Mouse (Mus musculus) stomach, postnatal 0 days (tissue): Measurements from ENCODE around the gene Olfr559. TPM values are rescaled to one million over a fixed set of nuclear protein-coding genes. Genes with fewer than 3 reads are reported as not detected.

Experiments
- ATAC-seq: fragments of 200-750 bp; cut with Nextera tagmentation; 2 replicates; pipeline ENCODE4 v1.8.0; 2017; ENCODE audit not compliant: low FRiP score, low TSS enrichment
- DNase-seq: peaks from one replicate; pipeline ENCODE4 v3.0.0-alpha.2; 2016; ENCODE audit warnings: low spot score
- H3K27ac ChIP-seq: fragments of 300-500 bp; sonication (generic); replicated peaks from 2 replicates; pipeline ENCODE4 v1.5.1; 2014; ENCODE audit warnings: mild to moderate bottlenecking, control low read depth
- H3K27me3 ChIP-seq: fragments of 300-500 bp; sonication (generic); 2 replicates; pipeline ENCODE4 v1.6.1; 2014; ENCODE audit warnings: low read length; ENCODE audit not compliant: control insufficient read depth, insufficient read depth
- H3K36me3 ChIP-seq: fragments of 300-500 bp; sonication (generic); 2 replicates; pipeline ENCODE4 v1.6.1; 2014; ENCODE audit warnings: low read length, mixed read lengths; ENCODE audit not compliant: control insufficient read depth, insufficient read depth
- H3K4me1 ChIP-seq: fragments of 300-500 bp; sonication (generic); replicated peaks from 2 replicates; pipeline ENCODE4 v1.6.1; 2014; ENCODE audit warnings: antibody characterized with exemption; ENCODE audit not compliant: control insufficient read depth, insufficient read depth
- H3K4me2 ChIP-seq: fragments of 300-500 bp; sonication (generic); replicated peaks from 2 replicates; pipeline ENCODE4 v1.6.1; 2014; ENCODE audit warnings: low read depth, mild to moderate bottlenecking, control low read depth, moderate library complexity
- H3K4me3 ChIP-seq: fragments of 300-500 bp; sonication (generic); 2 replicates; pipeline ENCODE4 v1.5.1; 2014; ENCODE audit warnings: low read depth, low read length, control low read depth
- H3K9ac ChIP-seq: fragments of 300-500 bp; sonication (generic); 2 replicates; pipeline ENCODE4 v1.6.1; 2014; ENCODE audit warnings: mild to moderate bottlenecking, low read length, control low read depth, mixed read lengths
- H3K9me3 ChIP-seq: fragments of 300-500 bp; sonication (generic); 2 replicates; pipeline ENCODE4 v1.6.1; 2016; ENCODE audit warnings: low read length; ENCODE audit not compliant: control insufficient read depth
- CTCF ChIP-seq: IDR thresholded peaks from 2 replicates; pipeline ENCODE4 v1.5.1; 2016; ENCODE audit warnings: antibody characterized with exemption, low read depth, mild to moderate bottlenecking, moderate library complexity
- EP300 ChIP-seq: optimal IDR thresholded peaks from 2 replicates; pipeline ENCODE3; 2016; ENCODE audit warnings: antibody characterized with exemption
- WGBS: fragments of 180-500 bp; shearing (Covaris S2); extraction: QIAGEN DNeasy Blood & Tissue Kit; methylation state at CpG from one replicate; pipeline ENCODE4 v1.1.7; 2014; 5-methylcytosine and 5-hydroxymethylcytosine counted together
- polyA plus RNA-seq: library from polyadenylated mRNA; unstranded; fragments of >200 nt; fragmentation: Nextera tagmentation; extraction: Ambion mirVana; gene quantifications from 2 replicates; pipeline ENCODE4 v1.2.1, GENCODE M21; 2015

The Olfr559 gene
- not detected in 2 replicates for polyA plus RNA-seq

GRCm38 (mm10) chr7:102727391-102727790, at the start of gene Olfr559:
Olfr559 (minus strand) TSS chr7:102727491.
- Histone ChIP-seq H3K4me3 (no peak within 1 kb of the TSS), H3K27ac (no peak within 1 kb of the TSS), H3K9me3 (no peaks in the 10 kb centered on the region), H3K9ac (no peak within 1 kb of the TSS), H3K27me3 (no peaks in the 10 kb centered on the region), H3K4me2 (no peak within 1 kb of the TSS), H3K4me1 (no peaks in the 10 kb centered on the region), H3K36me3 (no peaks in the 10 kb centered on the region)
- TF ChIP-seq CTCF (no peak), EP300 (no peak)
- DNase-seq (no peak), ATAC-seq (no peak)

- Histone ChIP-seq H3K4me2 (no peak within 1 kb of the TSS), H3K27me3 (no peaks in the 10 kb centered on the region), H3K36me3 (no peaks in the 10 kb centered on the region), H3K9ac (no peak within 1 kb of the TSS), H3K4me1 (no peaks in the 10 kb centered on the region), H3K27ac (no peak within 1 kb of the TSS), H3K9me3 (no peaks in the 10 kb centered on the region), H3K4me3 (no peak within 1 kb of the TSS)
- WGBS: 74% methylated on average over 2 of the region's 2 CpGs
- DNase-seq (no peak), ATAC-seq (no peak)
- TF ChIP-seq CTCF (no peak), EP300 (no peak)
Measured at GRCm38 (mm10) chr7:102770921-102771320, 43.6 kb upstream of the Olfr559 start, which contains the start of gene Olfr561. Olfr561 (plus strand) TSS chr7:102771221.

- H3K4me2 ChIP-seq: no peak within 1 kb of the TSS
- no peaks in the 10 kb centered on the region for H3K27me3 ChIP-seq
- H3K9me3 ChIP-seq: no peaks in the 10 kb centered on the region
- H3K4me1 ChIP-seq: no peaks in the 10 kb centered on the region
- ATAC-seq (no peak), DNase-seq (no peak)
- H3K9ac ChIP-seq: no peak within 1 kb of the TSS
- H3K36me3 ChIP-seq: no peaks in the 10 kb centered on the region
- TF ChIP-seq CTCF (no peak), EP300 (no peak)
- H3K4me3 ChIP-seq: no peak within 1 kb of the TSS
- WGBS: 61% methylated on average over 4 of the region's 4 CpGs
- no peak within 1 kb of the TSS for H3K27ac ChIP-seq
Measured at GRCm38 (mm10) chr7:102759266-102759665, 32.0 kb upstream of the Olfr559 start, which contains the start of the genes Olfr560 and Olfr78. Olfr560 (minus strand) TSS chr7:102759366. Olfr78 (minus strand) TSS chr7:102759471.

- H3K4me3 ChIP-seq: no peak overlapping the region
- H3K4me1 ChIP-seq: no peaks in the 10 kb centered on the region
- TF ChIP-seq CTCF (peak; percentile 51), EP300 (no peak)
- H3K9me3 ChIP-seq: no peaks in the 10 kb centered on the region
- H3K27ac ChIP-seq: no peak overlapping the region
- no peak for ATAC-seq
- no peaks in the 10 kb centered on the region for H3K36me3 ChIP-seq
- no peak overlapping the region for H3K9ac ChIP-seq
- 10% methylated on average over 1 of the region's 1 CpGs for WGBS
- no peak overlapping the region for H3K4me2 ChIP-seq
- H3K27me3 ChIP-seq: no peaks in the 10 kb centered on the region
- DNase-seq: no peak
Measured at GRCm38 (mm10) chr7:102752086-102752485, 24.8 kb upstream of the Olfr559 start.

- TF ChIP-seq CTCF (no peak), EP300 (no peak)
- no peaks in the 10 kb centered on the region for H3K9me3 ChIP-seq
- ATAC-seq (no peak), DNase-seq (no peak)
- no peaks in the 10 kb centered on the region for H3K4me1 ChIP-seq
- no peaks in the 10 kb centered on the region for H3K36me3 ChIP-seq
- no peaks in the 10 kb centered on the region for H3K27me3 ChIP-seq
- WGBS: 42% methylated on average over 2 of the region's 2 CpGs
- H3K4me2 ChIP-seq: no peak overlapping the region
- no peak overlapping the region for H3K27ac ChIP-seq
- no peak overlapping the region for H3K9ac ChIP-seq
- no peak overlapping the region for H3K4me3 ChIP-seq
Measured at GRCm38 (mm10) chr7:102737705-102738104, 10.4 kb upstream of the Olfr559 start.

GRCm38 (mm10) chr7:102733793-102734192, 6.5 kb upstream of the Olfr559 start:
- DNase-seq (no peak), ATAC-seq (no peak)
- Histone ChIP-seq H3K27me3 (no peaks in the 10 kb centered on the region), H3K4me2 (no peak overlapping the region), H3K27ac (no peak overlapping the region), H3K9ac (no peak overlapping the region), H3K4me3 (no peak overlapping the region), H3K36me3 (no peaks in the 10 kb centered on the region), H3K4me1 (no peaks in the 10 kb centered on the region), H3K9me3 (no peaks in the 10 kb centered on the region)
- WGBS: 15% methylated on average over 1 of the region's 1 CpGs
- TF ChIP-seq EP300 (no peak), CTCF (no peak)
